Mouse (Mus musculus) kidney, adult 2 months (tissue): ENCODE data around the gene Adcyap1. TPM values are rescaled to one million over a fixed set of nuclear protein-coding genes. Genes with fewer than 3 reads are reported as not detected.

Experiments used
- DNase-seq: peaks from one replicate; pipeline ENCODE4 v3.0.0; 2021
- H3K27ac ChIP-seq: fragments of 200-500 bp; 2 replicates; pipeline ENCODE4 v1.5.1; 2012; ENCODE audit warnings: low read depth, low read length, control low read depth, inconsistent platforms; ENCODE audit not compliant: insufficient read depth
- H3K27me3 ChIP-seq: fragments of 200-500 bp; replicated peaks from 2 replicates; pipeline ENCODE4 v1.6.1; 2012; ENCODE audit warnings: mild to moderate bottlenecking, moderate library complexity, low read length, inconsistent platforms; ENCODE audit not compliant: control insufficient read depth, insufficient read depth
- H3K36me3 ChIP-seq: fragments of 200-500 bp; 2 replicates; pipeline ENCODE4 v1.6.1; 2012; ENCODE audit warnings: mild to moderate bottlenecking, moderate library complexity, low read length, inconsistent platforms; ENCODE audit not compliant: control insufficient read depth, insufficient read depth
- H3K4me1 ChIP-seq: fragments of 200-500 bp; 2 replicates; pipeline ENCODE4 v1.6.1; 2011; ENCODE audit warnings: low read length; ENCODE audit not compliant: control insufficient read depth, insufficient read depth
- H3K4me3 ChIP-seq: fragments of 200-500 bp; 2 replicates; pipeline ENCODE4 v1.5.1; 2011; ENCODE audit warnings: mild to moderate bottlenecking, low read depth, low read length, control low read depth; ENCODE audit not compliant: insufficient read depth
- CTCF ChIP-seq: fragments of 200-500 bp; conservative IDR thresholded peaks from 2 replicates; pipeline ENCODE4 v1.5.1; 2011; ENCODE audit warnings: low read depth, mild to moderate bottlenecking, control low read depth, low read length, moderate library complexity, mixed read lengths; ENCODE audit not compliant: insufficient read depth, insufficient read length
- POLR2A ChIP-seq: fragments of 200-500 bp; IDR thresholded peaks from one replicate; pipeline ENCODE4 v1.6.1; 2011; ENCODE audit warnings: low read depth, low read length, control low read depth
- WGBS: fragments of 180-500 bp; shearing (Covaris S2); methylation state at CpG from one replicate; pipeline ENCODE4 v1.1.7; 2018; 5-methylcytosine and 5-hydroxymethylcytosine counted together
- polyA plus RNA-seq: library from polyadenylated mRNA; depleted of rRNA; stranded (reverse); fragments of >200 nt; gene quantifications from 2 replicates; pipeline ENCODE4 v1.2.3, GENCODE M21; 2012

Gene Adcyap1
- polyA plus RNA-seq, 1 experiment: not detected

DNA sequence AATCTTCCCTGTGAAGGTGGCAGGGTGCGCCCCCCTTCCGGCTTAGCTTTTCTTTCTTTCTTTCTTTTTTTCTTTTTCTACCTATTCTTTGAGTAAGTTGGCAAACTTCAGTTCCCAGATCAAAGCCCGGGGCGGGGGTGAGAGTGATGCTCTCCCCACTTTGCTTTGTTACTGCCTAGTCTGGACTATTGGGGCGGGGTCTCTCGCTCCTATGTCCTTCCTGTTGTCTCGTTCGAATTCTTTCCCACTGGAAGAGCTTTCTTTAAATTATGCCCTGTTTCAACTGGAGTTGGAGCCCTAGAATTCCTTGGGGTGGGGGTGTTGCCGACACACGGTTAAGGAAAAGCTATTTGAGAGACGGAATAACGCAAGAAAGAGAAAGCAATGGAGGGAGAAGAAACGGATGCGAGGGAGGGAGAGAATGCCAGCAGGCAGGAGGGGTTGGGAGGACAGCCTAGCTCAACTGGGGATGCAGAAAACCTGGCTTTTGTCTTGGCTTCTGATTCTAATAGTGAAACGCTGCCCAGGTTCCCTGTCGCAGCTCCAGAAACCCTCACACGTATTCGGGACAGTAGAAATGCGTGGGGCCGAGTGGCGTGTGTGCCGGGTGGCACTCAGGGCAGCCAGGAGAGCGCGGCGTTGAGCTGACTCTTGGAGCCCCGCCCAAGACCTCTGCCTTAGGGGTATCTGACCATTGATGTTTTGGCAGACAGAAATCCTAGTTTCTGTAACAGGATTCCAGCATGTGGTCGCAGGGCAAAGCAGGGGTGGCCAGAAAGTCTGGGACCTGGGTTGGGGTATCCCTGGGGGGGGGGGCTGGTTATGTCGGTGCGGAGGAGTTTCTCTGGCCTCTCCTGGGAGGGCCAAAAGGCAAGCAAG, 1.8 kb downstream of the Adcyap1 start:
- DNase-seq: no peak
- 2% methylated on average over 29 of the region's 29 CpGs for WGBS
- Histone ChIP-seq H3K4me3 (no peak overlapping the region), H3K27ac (no peak overlapping the region), H3K36me3 (no peaks in the 10 kb centered on the region), H3K4me1 (no peaks in the 10 kb centered on the region), H3K27me3 (peaks cover 10% of the 10 kb centered on the region)
- TF ChIP-seq POLR2A: no peak
- TF ChIP-seq CTCF: no peak

DNA sequence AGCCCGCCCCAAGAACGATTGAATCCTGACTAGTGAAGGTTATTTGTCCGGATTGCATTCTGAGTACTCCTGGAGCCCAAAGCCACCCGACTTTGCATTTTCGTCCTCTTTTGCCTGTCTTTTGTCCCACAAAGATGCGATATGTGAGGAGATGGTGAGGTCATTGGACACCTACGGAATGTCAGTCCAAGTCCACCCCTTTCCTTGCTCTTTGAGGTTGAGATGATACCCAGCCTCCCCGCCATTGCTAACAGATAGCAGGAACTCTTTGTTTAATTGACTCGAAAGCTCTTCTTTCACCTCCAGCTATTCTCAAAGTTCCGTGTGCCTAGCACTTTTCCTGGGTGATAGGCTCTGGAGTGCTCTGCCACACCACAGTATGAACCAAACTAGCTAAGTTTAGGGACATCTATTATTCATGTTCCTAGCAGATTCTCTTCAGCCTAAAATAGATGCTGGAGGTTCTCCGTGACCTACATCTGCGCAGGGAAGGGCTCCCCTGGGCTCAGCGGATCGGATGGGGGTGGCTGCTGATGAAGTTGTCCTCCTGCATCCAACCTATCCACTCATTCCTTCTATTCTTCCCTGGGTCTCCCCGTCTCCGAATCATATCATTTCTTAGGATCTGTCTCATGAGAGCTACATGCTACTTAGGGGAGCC, 2.6 kb downstream of the Adcyap1 start:
- Histone ChIP-seq H3K27ac (no peak overlapping the region), H3K27me3 (peaks cover 10% of the 10 kb centered on the region), H3K4me3 (no peak overlapping the region), H3K36me3 (no peaks in the 10 kb centered on the region), H3K4me1 (no peaks in the 10 kb centered on the region)
- 2% methylated on average over 16 of the region's 16 CpGs for WGBS
- no peak for DNase-seq
- TF ChIP-seq CTCF: no peak
- TF ChIP-seq POLR2A: no peak

DNA sequence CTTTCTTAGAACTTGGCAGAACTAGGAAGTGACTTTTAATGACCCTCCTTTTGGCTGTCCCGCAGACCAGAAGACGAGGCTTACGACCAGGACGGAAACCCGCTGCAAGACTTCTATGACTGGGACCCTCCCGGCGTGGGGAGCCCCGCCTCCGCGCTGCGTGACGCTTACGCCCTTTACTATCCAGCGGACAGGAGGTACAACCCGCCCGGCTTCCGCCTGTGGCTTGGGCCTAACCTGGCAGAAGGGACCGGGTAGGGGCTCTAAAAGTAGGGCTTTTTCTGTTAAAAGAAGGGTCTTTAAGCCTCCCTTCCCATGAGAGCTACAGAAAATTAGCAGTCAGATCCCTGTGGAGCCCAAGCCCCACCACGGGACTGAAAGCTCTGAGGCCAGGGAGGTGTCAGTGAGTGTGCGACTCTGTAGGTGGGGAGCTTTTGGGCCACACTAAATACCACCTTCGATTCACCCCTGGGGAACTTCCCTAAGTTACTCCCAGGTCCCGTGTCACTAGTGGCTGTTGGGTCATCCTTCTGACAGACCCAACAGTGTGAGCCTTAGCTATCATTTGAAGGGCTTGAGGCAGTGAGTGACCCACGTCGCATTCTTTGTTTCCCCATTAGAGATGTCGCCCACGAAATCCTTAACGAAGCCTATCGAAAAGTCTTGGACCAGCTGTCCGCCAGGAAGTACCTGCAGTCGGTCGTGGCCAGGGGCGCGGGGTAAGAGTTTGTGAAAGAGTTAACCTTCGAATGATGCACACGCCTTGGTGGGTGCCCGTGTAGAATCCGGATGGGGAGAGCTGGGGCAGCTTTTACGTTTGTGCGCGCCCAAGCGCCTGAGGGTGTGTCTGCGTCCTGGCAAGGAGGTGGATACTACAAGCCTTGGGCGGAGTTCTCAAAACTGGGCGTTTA, 3.6 kb downstream of the Adcyap1 start:
- Histone ChIP-seq H3K4me1 (no peaks in the 10 kb centered on the region), H3K27ac (no peak overlapping the region), H3K27me3 (peaks cover 10% of the 10 kb centered on the region), H3K36me3 (no peaks in the 10 kb centered on the region), H3K4me3 (no peak overlapping the region)
- TF ChIP-seq POLR2A (no peak), CTCF (no peak)
- 1% methylated on average over 44 of the region's 44 CpGs for WGBS
- no peak for DNase-seq

DNA sequence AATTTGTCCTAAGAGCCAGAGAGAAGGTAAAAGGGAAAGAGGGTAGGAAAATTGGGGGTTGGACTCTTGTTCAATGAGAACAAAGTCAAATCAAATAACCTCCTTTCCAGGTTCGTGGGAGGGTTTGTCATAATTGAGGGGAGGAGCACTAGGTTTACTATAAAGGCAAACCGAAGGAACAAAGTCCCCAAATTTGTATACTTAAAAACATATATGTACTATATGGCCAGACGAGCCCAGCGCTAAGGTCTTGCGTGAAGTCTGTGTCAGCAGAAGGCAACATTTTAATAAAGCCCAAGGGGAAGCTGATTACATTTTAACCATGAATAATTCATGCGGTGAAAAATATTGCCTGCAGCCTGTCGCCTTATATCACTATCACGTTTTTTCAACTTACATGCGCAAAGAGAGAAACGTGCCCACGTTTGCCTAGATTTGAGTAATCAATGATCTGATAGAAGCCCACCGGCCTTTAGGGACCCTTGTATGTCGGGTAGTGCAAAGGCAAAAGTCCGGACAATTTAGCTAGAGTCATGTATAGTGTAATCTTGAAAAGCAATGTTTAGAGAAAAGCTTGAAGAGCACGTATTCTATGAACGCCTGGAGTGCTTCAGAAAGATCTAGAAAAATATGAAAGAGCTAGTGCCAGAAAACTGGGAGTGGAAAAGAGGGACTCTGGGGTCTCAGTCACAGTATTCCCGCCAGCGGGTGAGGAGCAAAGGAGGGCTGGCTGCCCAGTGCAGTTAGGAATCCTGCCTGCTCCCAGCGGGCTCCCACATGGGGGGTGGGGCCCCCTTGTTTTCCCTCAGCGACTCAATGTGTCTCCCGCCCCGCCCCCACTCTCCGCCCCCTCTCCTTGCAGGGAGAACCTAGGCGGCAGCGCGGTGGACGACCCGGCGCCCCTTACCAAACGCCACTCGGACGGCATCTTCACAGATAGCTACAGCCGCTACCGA, 4.5 kb downstream of the Adcyap1 start:
- Histone ChIP-seq H3K4me3 (no peak overlapping the region), H3K36me3 (no peaks in the 10 kb centered on the region), H3K27ac (no peak overlapping the region), H3K4me1 (no peaks in the 10 kb centered on the region), H3K27me3 (peaks cover 10% of the 10 kb centered on the region)
- TF ChIP-seq CTCF (no peak), POLR2A (no peak)
- 2% methylated on average over 34 of the region's 34 CpGs for WGBS
- no peak for DNase-seq

DNA sequence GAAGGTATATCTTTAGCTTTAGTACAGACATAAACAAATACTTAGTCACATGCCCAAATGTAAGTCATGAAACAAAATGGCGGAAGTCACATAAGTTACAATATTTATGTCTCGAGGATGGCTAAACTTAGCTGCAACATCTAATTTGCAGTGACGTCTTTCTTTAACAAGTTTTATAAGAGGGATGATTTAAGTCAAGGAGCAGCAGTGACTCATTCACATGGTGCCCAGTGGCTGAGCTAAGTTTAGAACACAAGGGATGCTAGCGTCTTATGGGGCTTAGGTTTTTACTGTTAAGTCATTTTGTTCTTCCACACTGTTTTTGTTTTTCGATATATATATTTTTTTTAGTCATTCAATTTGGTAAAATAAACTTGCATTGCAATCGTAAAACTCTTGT, 19.0 kb downstream of the Adcyap1 start:
- H3K27me3 ChIP-seq: no peaks in the 10 kb centered on the region
- WGBS: 71% methylated on average over 6 of the region's 6 CpGs
- H3K4me1 ChIP-seq: no peaks in the 10 kb centered on the region
- H3K36me3 ChIP-seq: no peaks in the 10 kb centered on the region
- TF ChIP-seq POLR2A (no peak), CTCF (no peak)
- no peak overlapping the region for H3K4me3 ChIP-seq
- H3K27ac ChIP-seq: no peak overlapping the region
- DNase-seq: no peak

DNA sequence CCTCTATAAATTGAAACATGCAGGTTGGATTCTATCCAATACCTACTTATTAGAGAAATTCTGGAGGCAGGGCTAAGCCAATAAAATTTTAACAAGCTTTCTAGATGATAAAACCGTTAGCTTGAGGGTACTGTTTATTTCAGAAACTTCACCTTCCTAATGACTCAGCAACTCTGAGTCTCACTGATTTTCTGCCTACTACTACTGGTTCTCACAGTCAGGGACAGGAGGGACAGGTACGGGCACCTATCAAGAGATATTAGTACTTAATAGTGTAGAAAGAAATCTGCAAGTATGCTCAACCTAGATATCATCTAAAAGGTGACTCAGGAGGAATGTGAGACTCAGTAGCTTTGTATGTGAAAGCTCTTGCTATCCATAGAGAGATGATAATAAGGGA, 19.8 kb downstream of the Adcyap1 start:
- no peak for DNase-seq
- TF ChIP-seq POLR2A: no peak
- TF ChIP-seq CTCF: no peak
- 54% methylated on average over 2 of the region's 2 CpGs for WGBS
- Histone ChIP-seq H3K4me3 (no peak overlapping the region), H3K27ac (no peak overlapping the region), H3K36me3 (no peaks in the 10 kb centered on the region), H3K4me1 (no peaks in the 10 kb centered on the region), H3K27me3 (no peaks in the 10 kb centered on the region)
